ENCODE assay signal across 8 mouse cellular contexts in the genomic region with DNA sequence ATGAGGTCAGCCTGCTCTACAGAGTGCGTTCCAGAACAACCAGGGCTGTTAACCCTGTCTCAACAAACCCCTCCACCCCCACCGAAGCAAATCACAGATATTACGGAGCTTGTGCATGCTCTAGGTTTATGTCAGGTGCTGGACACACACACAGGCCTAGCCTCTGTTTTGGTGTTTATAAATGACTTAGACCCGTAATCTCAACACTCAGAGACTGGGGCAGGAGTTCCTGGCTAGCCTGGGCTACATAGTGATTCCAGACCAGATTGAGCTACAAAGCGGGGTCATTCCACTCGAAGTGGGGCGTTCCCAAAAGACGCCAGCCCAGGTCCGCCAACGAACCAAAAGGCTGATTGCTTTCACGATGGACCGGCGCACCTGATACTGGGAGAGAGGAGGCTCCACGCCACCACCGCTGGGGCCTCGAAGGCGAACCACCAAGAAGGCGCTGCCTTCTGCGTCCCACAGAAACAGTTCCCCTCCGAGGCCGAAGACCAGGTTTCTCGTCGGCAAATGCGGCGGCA. TPM values are rescaled to one million over a fixed set of nuclear protein-coding genes. Genes with fewer than 3 reads are reported as not detected.
DNase-seq lines count a peak whose midpoint lies in the region; ATAC-seq and TF ChIP-seq lines count a peak whose summit lies in the region.

No protein-coding gene starts in this region.

- H3K9ac ChIP-seq in heart, embryonic 12.5 days, result peak overlapping the region; percentile 97
- peak overlapping the region; percentile 95 for H3K9ac ChIP-seq in embryonic facial prominence, embryonic 13.5 days
- peak overlapping the region; percentile 88 for H3K9ac ChIP-seq in intestine, postnatal 0 days (ENCODE audit: low read depth, low read length)

- DNase-seq in heart, postnatal 36 days, result no peak
- no peak for DNase-seq in T-cell, adult 2 months (ENCODE audit: low spot score)
- DNase-seq in spleen, adult 12 weeks (ENCODE audit: low spot score), result no peak

- H3K4me2 ChIP-seq in heart, embryonic 12.5 days, result peak overlapping the region; percentile 88
- peak overlapping the region; percentile 78 for H3K4me2 ChIP-seq in embryonic facial prominence, embryonic 13.5 days
- peak overlapping the region; percentile 90 for H3K4me2 ChIP-seq in intestine, postnatal 0 days (replicated peaks; ENCODE audit: low read depth)

- peaks cover 45% of the 10 kb centered on the region for H3K36me3 ChIP-seq in heart, embryonic 12.5 days
- peaks cover 61% of the 10 kb centered on the region for H3K36me3 ChIP-seq in E14TG2a.4 (ENCODE audit: insufficient read depth, low read length)
- peaks cover 43% of the 10 kb centered on the region for H3K36me3 ChIP-seq in embryonic facial prominence, embryonic 13.5 days
- peaks cover 28% of the 10 kb centered on the region for H3K36me3 ChIP-seq in intestine, postnatal 0 days (ENCODE audit: control insufficient read depth, insufficient read depth)

- WGBS in heart, embryonic 12.5 days, result under 1% methylated on average over 25 of the region's 25 CpGs
- under 1% methylated on average over 25 of the region's 25 CpGs for WGBS in embryonic facial prominence, embryonic 13.5 days
- WGBS in intestine, postnatal 0 days, result under 1% methylated on average over 25 of the region's 25 CpGs

- intact Hi-C loops in heart, postnatal 36 days (cut with DNase I), result no loop called here

- no peaks in the 10 kb centered on the region for H3K9me3 ChIP-seq in heart, embryonic 12.5 days (replicated peaks)
- no peaks in the 10 kb centered on the region for H3K9me3 ChIP-seq in E14TG2a.4 (ENCODE audit: low read length)
- H3K9me3 ChIP-seq in embryonic facial prominence, embryonic 13.5 days, result no peaks in the 10 kb centered on the region
- H3K9me3 ChIP-seq in intestine, postnatal 0 days (ENCODE audit: control insufficient read depth), result no peaks in the 10 kb centered on the region

- no peak for TF ChIP-seq CTCF in E14TG2a.4 (conservative IDR thresholded peaks at IDR 0.05; ENCODE audit: low read length)
- no peak for TF ChIP-seq CTCF in intestine, postnatal 0 days (IDR thresholded peaks at IDR 0.05; ENCODE audit: low read depth)

- peaks cover 8% of the 10 kb centered on the region for H3K4me1 ChIP-seq in heart, embryonic 12.5 days (replicated peaks)
- peaks cover 47% of the 10 kb centered on the region for H3K4me1 ChIP-seq in E14TG2a.4 (replicated peaks; ENCODE audit: low read depth, low read length)
- H3K4me1 ChIP-seq in embryonic facial prominence, embryonic 13.5 days, result peaks cover 13% of the 10 kb centered on the region
- no peaks in the 10 kb centered on the region for H3K4me1 ChIP-seq in intestine, postnatal 0 days (replicated peaks; ENCODE audit: control insufficient read depth, insufficient read depth, low read length)

- H3K27me3 ChIP-seq in heart, embryonic 12.5 days (replicated peaks), result no peaks in the 10 kb centered on the region
- H3K27me3 ChIP-seq in E14TG2a.4 (ENCODE audit: insufficient read depth, low read length), result no peaks in the 10 kb centered on the region
- no peaks in the 10 kb centered on the region for H3K27me3 ChIP-seq in embryonic facial prominence, embryonic 13.5 days
- H3K27me3 ChIP-seq in intestine, postnatal 0 days (replicated peaks; ENCODE audit: control insufficient read depth, insufficient read depth, low read length), result no peaks in the 10 kb centered on the region

- H3K4me3 ChIP-seq in heart, embryonic 12.5 days, result peak overlapping the region; percentile 95
- peak overlapping the region; percentile 97 for H3K4me3 ChIP-seq in E14TG2a.4 (replicated peaks; ENCODE audit: low read length)
- H3K4me3 ChIP-seq in embryonic facial prominence, embryonic 13.5 days, result peak overlapping the region; percentile 92
- H3K4me3 ChIP-seq in intestine, postnatal 0 days (ENCODE audit: low read depth, low read length), result peak overlapping the region; percentile 94

- ATAC-seq in heart, embryonic 12.5 days (ENCODE audit: insufficient number of reproducible peaks, low FRiP score), result peak; percentile 15
- ATAC-seq in embryonic facial prominence, embryonic 13.5 days (ENCODE audit: insufficient number of reproducible peaks, insufficient read depth, low FRiP score, low TSS enrichment, low read depth), result no peak
- ATAC-seq in intestine, postnatal 0 days, result peak; percentile 20; the same call in 1 of the 2 replicates
- ATAC-seq in monocyte, adult 5-6 weeks (replicated peaks; ENCODE audit: insufficient number of reproducible peaks, low FRiP score, low TSS enrichment, poor library complexity, severe bottlenecking), result peak; percentile 3; the same call in 1 of the 2 replicates

- H3K27ac ChIP-seq in heart, embryonic 12.5 days (ENCODE audit: poor library complexity, severe bottlenecking), result peak overlapping the region; percentile 90
- peak overlapping the region; percentile 92 for H3K27ac ChIP-seq in embryonic facial prominence, embryonic 13.5 days
- peak overlapping the region; percentile 85 for H3K27ac ChIP-seq in intestine, postnatal 0 days (ENCODE audit: low read depth, low read length)

RNA-seq across cellular contexts. Expression of a gene that starts 0.4 kb away (rescaled TPM):
- 118 and 120 TPM in 2 replicates for polyA plus RNA-seq in heart, embryonic 12.5 days (2016; fragmentation: Nextera tagmentation; extraction: Ambion mirVana)
- 10 to 100 TPM; 44.5 to 50.8 TPM for total RNA-seq in heart, postnatal 36 days (2021)
- polyA plus RNA-seq in embryonic facial prominence, embryonic 13.5 days (2015; fragmentation: Nextera tagmentation; extraction: Ambion mirVana), result 130 and 140 TPM in 2 replicates
- polyA plus RNA-seq in intestine, postnatal 0 days (2015; fragmentation: Nextera tagmentation; extraction: Ambion mirVana), result 35.8 and 37.3 TPM in 2 replicates
- total RNA-seq in monocyte, adult 5-6 weeks (2017), result 106 to 142 TPM (median 106 TPM) in 3 replicates

RNA-seq across cellular contexts. Expression of a gene that starts 0.7 kb away (rescaled TPM):
- polyA plus RNA-seq in heart, embryonic 12.5 days (2016; fragmentation: Nextera tagmentation; extraction: Ambion mirVana), result 49.0 and 51.2 TPM in 2 replicates
- 10 to 100 TPM; 16.8 to 18.4 TPM for total RNA-seq in heart, postnatal 36 days (2021)
- 71.6 and 80.7 TPM in 2 replicates for polyA plus RNA-seq in embryonic facial prominence, embryonic 13.5 days (2015; fragmentation: Nextera tagmentation; extraction: Ambion mirVana)
- 42.8 and 49.3 TPM in 2 replicates for polyA plus RNA-seq in intestine, postnatal 0 days (2015; fragmentation: Nextera tagmentation; extraction: Ambion mirVana)
- 29.9 to 45.3 TPM (median 38.3 TPM) in 3 replicates for total RNA-seq in monocyte, adult 5-6 weeks (2017)

RNA-seq across cellular contexts. Expression of a gene that starts 13.5 kb away (rescaled TPM):
- 293 and 299 TPM in 2 replicates for polyA plus RNA-seq in heart, embryonic 12.5 days (2016; fragmentation: Nextera tagmentation; extraction: Ambion mirVana)
- total RNA-seq in heart, postnatal 36 days (2021), result 100 to 1,000 TPM; 226 to 228 TPM
- polyA plus RNA-seq in embryonic facial prominence, embryonic 13.5 days (2015; fragmentation: Nextera tagmentation; extraction: Ambion mirVana), result 233 and 254 TPM in 2 replicates
- 137 and 145 TPM in 2 replicates for polyA plus RNA-seq in intestine, postnatal 0 days (2015; fragmentation: Nextera tagmentation; extraction: Ambion mirVana)
- 7.7 to 23.8 TPM (median 11.4 TPM) in 3 replicates for total RNA-seq in monocyte, adult 5-6 weeks (2017)

RNA-seq across cellular contexts. Expression of a gene that starts 34.9 kb away (rescaled TPM):
- 18.8 and 20.1 TPM in 2 replicates for polyA plus RNA-seq in heart, embryonic 12.5 days (2016; fragmentation: Nextera tagmentation; extraction: Ambion mirVana)
- 10 to 100 TPM; 10.6 to 10.7 TPM for total RNA-seq in heart, postnatal 36 days (2021)
- polyA plus RNA-seq in embryonic facial prominence, embryonic 13.5 days (2015; fragmentation: Nextera tagmentation; extraction: Ambion mirVana), result 18.3 and 20.6 TPM in 2 replicates
- polyA plus RNA-seq in intestine, postnatal 0 days (2015; fragmentation: Nextera tagmentation; extraction: Ambion mirVana), result 3.5 and 3.6 TPM in 2 replicates
- 11.4 to 25.4 TPM (median 19.8 TPM) in 3 replicates for total RNA-seq in monocyte, adult 5-6 weeks (2017)

RNA-seq across cellular contexts. Expression of a gene that starts 50.1 kb away (rescaled TPM):
- 25.5 and 27.3 TPM in 2 replicates for polyA plus RNA-seq in heart, embryonic 12.5 days (2016; fragmentation: Nextera tagmentation; extraction: Ambion mirVana)
- total RNA-seq in heart, postnatal 36 days (2021), result 1 to 10 TPM; 6.5 to 6.9 TPM
- polyA plus RNA-seq in embryonic facial prominence, embryonic 13.5 days (2015; fragmentation: Nextera tagmentation; extraction: Ambion mirVana), result 52.8 and 53.7 TPM in 2 replicates
- polyA plus RNA-seq in intestine, postnatal 0 days (2015; fragmentation: Nextera tagmentation; extraction: Ambion mirVana), result 10.3 and 11.2 TPM in 2 replicates
- total RNA-seq in monocyte, adult 5-6 weeks (2017), result 11.7 to 25.6 TPM (median 16.2 TPM) in 3 replicates
